Mouse (Mus musculus) forebrain, embryonic 16.5 days (tissue): ENCODE data around the gene Gm128. TPM values are rescaled to one million over a fixed set of nuclear protein-coding genes. Genes with fewer than 3 reads are reported as not detected.

Experiments
- ATAC-seq: fragments of 200-750 bp; cut with Nextera tagmentation; 2 replicates; pipeline ENCODE4 v1.8.0; 2017; ENCODE audit warnings: mild to moderate bottlenecking, moderate library complexity
- H3K27ac ChIP-seq: fragments of 300-500 bp; sonication (generic); 2 replicates; pipeline ENCODE4 v1.5.1; 2014; ENCODE audit warnings: low read length, control low read depth
- H3K27me3 ChIP-seq: fragments of 300-500 bp; sonication (generic); replicated peaks from 2 replicates; pipeline ENCODE4 v1.6.1; 2014; ENCODE audit warnings: low read length; ENCODE audit not compliant: control insufficient read depth, insufficient read depth
- H3K36me3 ChIP-seq: fragments of 300-500 bp; sonication (generic); 2 replicates; pipeline ENCODE4 v1.6.1; 2014; ENCODE audit not compliant: control insufficient read depth, insufficient read depth
- H3K4me1 ChIP-seq: fragments of 300-500 bp; sonication (generic); replicated peaks from 2 replicates; pipeline ENCODE4 v1.6.1; 2014; ENCODE audit warnings: low read length; ENCODE audit not compliant: control insufficient read depth, insufficient read depth
- H3K4me2 ChIP-seq: fragments of 300-500 bp; sonication (generic); 2 replicates; pipeline ENCODE4 v1.6.1; 2014; ENCODE audit warnings: mild to moderate bottlenecking, low read length, control low read depth
- H3K4me3 ChIP-seq: fragments of 300-500 bp; sonication (generic); replicated peaks from 2 replicates; pipeline ENCODE4 v1.5.1; 2014; ENCODE audit warnings: mild to moderate bottlenecking, low read length, control low read depth
- H3K9ac ChIP-seq: fragments of 300-500 bp; sonication (generic); replicated peaks from 2 replicates; pipeline ENCODE4 v1.6.1; 2014; ENCODE audit warnings: low read depth, low read length, control low read depth
- H3K9me3 ChIP-seq: fragments of 300-500 bp; sonication (generic); 2 replicates; pipeline ENCODE4 v1.6.1; 2016; ENCODE audit warnings: low read length; ENCODE audit not compliant: control insufficient read depth
- WGBS: fragments of 180-500 bp; shearing (Covaris S2); extraction: QIAGEN DNeasy Blood & Tissue Kit; methylation state at CpG from one replicate; pipeline ENCODE4 v1.1.7; 2014; 5-methylcytosine and 5-hydroxymethylcytosine counted together
- polyA plus RNA-seq: library from polyadenylated mRNA; unstranded; fragments of >200 nt; fragmentation: Nextera tagmentation; extraction: Ambion mirVana; gene quantifications from 2 replicates; pipeline ENCODE4 v1.2.1, GENCODE M21; 2015

Gm128 gene
- polyA plus RNA-seq, 1 experiment from 2014 or later = not detected

GRCm38 (mm10) chr3:95274453-95274852, 33.1 kb upstream of the Gm128 start:
- H3K9me3 ChIP-seq = no peaks in the 10 kb centered on the region
- no peak overlapping the region for H3K27ac ChIP-seq
- H3K36me3 ChIP-seq = no peaks in the 10 kb centered on the region
- H3K4me2 ChIP-seq = no peak overlapping the region
- no peak for ATAC-seq
- no peaks in the 10 kb centered on the region for H3K27me3 ChIP-seq
- no peak overlapping the region for H3K4me3 ChIP-seq
- WGBS = 88% methylated on average over 4 of the region's 4 CpGs
- no peak overlapping the region for H3K9ac ChIP-seq
- H3K4me1 ChIP-seq = no peaks in the 10 kb centered on the region

GRCm38 (mm10) chr3:95273471-95273870, 32.1 kb upstream of the Gm128 start:
- no peaks in the 10 kb centered on the region for H3K36me3 ChIP-seq
- no peak overlapping the region for H3K4me3 ChIP-seq
- 86% methylated on average over 5 of the region's 5 CpGs for WGBS
- H3K4me2 ChIP-seq = no peak overlapping the region
- no peak for ATAC-seq
- H3K4me1 ChIP-seq = no peaks in the 10 kb centered on the region
- H3K27ac ChIP-seq = no peak overlapping the region
- no peak overlapping the region for H3K9ac ChIP-seq
- no peaks in the 10 kb centered on the region for H3K27me3 ChIP-seq
- no peaks in the 10 kb centered on the region for H3K9me3 ChIP-seq

- Histone ChIP-seq H3K27ac (no peak overlapping the region), H3K4me2 (no peak overlapping the region), H3K27me3 (no peaks in the 10 kb centered on the region), H3K4me1 (no peaks in the 10 kb centered on the region), H3K9ac (no peak overlapping the region), H3K9me3 (no peaks in the 10 kb centered on the region), H3K36me3 (peaks cover 7% of the 10 kb centered on the region), H3K4me3 (no peak overlapping the region)
- WGBS = 79% methylated on average over 12 of the region's 12 CpGs
- no peak for ATAC-seq
Observed at GRCm38 (mm10) chr3:95270766-95271364, 29.5 kb upstream of the Gm128 start.

- WGBS = 84% methylated on average over 5 of the region's 5 CpGs
- H3K4me3 ChIP-seq = no peak overlapping the region
- H3K4me2 ChIP-seq = no peak overlapping the region
- peaks cover 7% of the 10 kb centered on the region for H3K36me3 ChIP-seq
- no peak overlapping the region for H3K9ac ChIP-seq
- ATAC-seq = no peak
- H3K4me1 ChIP-seq = no peaks in the 10 kb centered on the region
- H3K27ac ChIP-seq = no peak overlapping the region
- no peaks in the 10 kb centered on the region for H3K9me3 ChIP-seq
- H3K27me3 ChIP-seq = no peaks in the 10 kb centered on the region
Observed at GRCm38 (mm10) chr3:95269789-95270188, 28.4 kb upstream of the Gm128 start.

- H3K4me2 ChIP-seq = no peak overlapping the region
- no peak overlapping the region for H3K9ac ChIP-seq
- H3K4me1 ChIP-seq = no peaks in the 10 kb centered on the region
- H3K9me3 ChIP-seq = no peaks in the 10 kb centered on the region
- H3K27ac ChIP-seq = no peak overlapping the region
- peaks cover 11% of the 10 kb centered on the region for H3K36me3 ChIP-seq
- no peak for ATAC-seq
- no peak overlapping the region for H3K4me3 ChIP-seq
- no peaks in the 10 kb centered on the region for H3K27me3 ChIP-seq
Observed at GRCm38 (mm10) chr3:95267855-95268254, 26.5 kb upstream of the Gm128 start.

GRCm38 (mm10) chr3:95266052-95266451, 24.7 kb upstream of the Gm128 start:
- Histone ChIP-seq H3K4me3 (no peak overlapping the region), H3K9ac (no peak overlapping the region), H3K36me3 (peaks cover 17% of the 10 kb centered on the region), H3K27me3 (no peaks in the 10 kb centered on the region), H3K4me1 (no peaks in the 10 kb centered on the region), H3K4me2 (no peak overlapping the region), H3K27ac (no peak overlapping the region), H3K9me3 (no peaks in the 10 kb centered on the region)
- no peak for ATAC-seq
- 97% methylated on average over 3 of the region's 3 CpGs for WGBS

- Histone ChIP-seq H3K27me3 (no peaks in the 10 kb centered on the region), H3K4me3 (no peak overlapping the region), H3K4me1 (no peaks in the 10 kb centered on the region), H3K36me3 (peaks cover 17% of the 10 kb centered on the region), H3K9ac (no peak overlapping the region), H3K27ac (no peak overlapping the region), H3K4me2 (no peak overlapping the region), H3K9me3 (no peaks in the 10 kb centered on the region)
- 83% methylated on average over 1 of the region's 1 CpGs for WGBS
- no peak for ATAC-seq
Observed at GRCm38 (mm10) chr3:95264724-95265123, 23.3 kb upstream of the Gm128 start.

GRCm38 (mm10) chr3:95263089-95263739, 21.8 kb upstream of the Gm128 start:
- peaks cover 26% of the 10 kb centered on the region for H3K36me3 ChIP-seq
- H3K4me2 ChIP-seq = no peak overlapping the region
- 55% methylated on average over 11 of the region's 11 CpGs for WGBS
- no peak for ATAC-seq
- H3K27me3 ChIP-seq = no peaks in the 10 kb centered on the region
- H3K27ac ChIP-seq = no peak overlapping the region
- no peaks in the 10 kb centered on the region for H3K9me3 ChIP-seq
- no peak overlapping the region for H3K9ac ChIP-seq
- no peak overlapping the region for H3K4me3 ChIP-seq
- no peaks in the 10 kb centered on the region for H3K4me1 ChIP-seq

GRCm38 (mm10) chr3:95261975-95262374, 20.6 kb upstream of the Gm128 start:
- Histone ChIP-seq H3K36me3 (peaks cover 23% of the 10 kb centered on the region), H3K4me2 (no peak overlapping the region), H3K27me3 (no peaks in the 10 kb centered on the region), H3K9ac (no peak overlapping the region), H3K4me1 (no peaks in the 10 kb centered on the region), H3K27ac (no peak overlapping the region), H3K9me3 (no peaks in the 10 kb centered on the region), H3K4me3 (no peak overlapping the region)
- ATAC-seq = no peak
- 95% methylated on average over 4 of the region's 4 CpGs for WGBS
